Mouse (Mus musculus): ENCODE results near the gene Nod2.

DNA sequence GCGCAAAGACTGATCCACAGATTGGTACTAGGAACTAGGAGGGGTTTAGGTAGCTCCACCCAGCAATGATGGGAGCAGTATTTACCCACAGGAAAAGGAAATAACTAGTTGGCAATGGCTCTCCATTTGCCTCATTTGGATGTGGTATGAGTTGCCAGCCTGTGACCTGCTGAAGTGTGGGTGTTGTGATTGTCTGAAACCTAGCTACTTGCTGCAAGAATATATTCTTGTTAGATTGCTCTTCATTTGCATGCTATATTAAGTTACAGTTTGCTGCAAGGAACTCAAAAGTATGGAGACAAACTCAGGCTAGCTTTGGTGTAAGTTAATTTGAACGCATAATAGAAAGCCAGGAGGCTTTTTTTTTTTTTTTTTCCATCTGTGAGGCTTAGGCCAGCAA is 33.5 kb downstream of the Nod2 start:
- TF ChIP-seq GATA1 (IDR thresholded peaks at IDR 0.05; ENCODE audit: low read length): no peak
- no peak for TF ChIP-seq TAL1 (IDR thresholded peaks at IDR 0.05; ENCODE audit: low read length)
